Mouse (Mus musculus) cortical plate, adult 2 months (tissue): ENCODE measurements around the gene Trrap.

Experiments
- CTCF ChIP-seq: fragments of 200-500 bp; IDR thresholded peaks from 2 replicates; pipeline ENCODE4 v1.5.1; 2011; ENCODE audit warnings: mild to moderate bottlenecking, control low read depth, low read length; ENCODE audit not compliant: insufficient read depth; ENCODE audit errors: extremely low read depth
- POLR2A ChIP-seq: fragments of 200-500 bp; IDR thresholded peaks from 2 replicates; pipeline ENCODE4 v1.6.1; 2011; ENCODE audit warnings: mild to moderate bottlenecking, low read length, control low read depth; ENCODE audit not compliant: insufficient read depth; ENCODE audit errors: extremely low read depth

GRCm38 (mm10) chr5:144866923-144867322 is 99.4 kb downstream of the Trrap start:
- TF ChIP-seq CTCF (peak; percentile 48), POLR2A (no peak)
